Mouse (Mus musculus): Measurements from ENCODE around the gene Rbfox3.

GRCm38 (mm10) chr11:118648369-118648768 lies 263.0 kb downstream of the Rbfox3 start:
- TF ChIP-seq CTCF (IDR thresholded peaks at IDR 0.05; ENCODE audit: low read depth, low read length), result peak; percentile 43; the same call in 1 of the 2 replicates
- no peak for TF ChIP-seq POLR2A (IDR thresholded peaks at IDR 0.05; ENCODE audit: borderline replicate concordance, low read depth, low read length)

All from bone marrow macrophage, adult 2 months (primary cell).